Mouse (Mus musculus) ES-Bruce4 (cell line): ENCODE measurements around the gene Gm973. TPM values are rescaled to one million over a fixed set of nuclear protein-coding genes. Genes with fewer than 3 reads are reported as not detected.
"Not testable (repeated sequence)": the region's sequence is repeated elsewhere in the genome, so short reads cannot be mapped to it uniquely, and the experiment has no call there.

ENCODE experiments used
- H3K27ac ChIP-seq: 2 replicates; pipeline ENCODE4 v1.5.1; 2012; ENCODE audit warnings: low read length, inconsistent platforms; ENCODE audit not compliant: insufficient read depth
- H3K27me3 ChIP-seq: 2 replicates; pipeline ENCODE4 v1.6.1; 2012; ENCODE audit warnings: mild to moderate bottlenecking, low read length, inconsistent platforms; ENCODE audit not compliant: control insufficient read depth, poor library complexity, insufficient read depth, severe bottlenecking
- H3K36me3 ChIP-seq: 2 replicates; pipeline ENCODE4 v1.6.1; 2012; ENCODE audit warnings: inconsistent platforms, mild to moderate bottlenecking, low read length, moderate library complexity; ENCODE audit not compliant: control insufficient read depth, poor library complexity, insufficient read depth, severe bottlenecking
- H3K4me1 ChIP-seq: one replicate; pipeline ENCODE4 v1.8.1; 2011; ENCODE audit warnings: low read length; ENCODE audit not compliant: control insufficient read depth, insufficient read depth
- H3K4me3 ChIP-seq: 2 replicates; pipeline ENCODE4 v1.5.1; 2011; ENCODE audit warnings: low read depth, mild to moderate bottlenecking, low read length
- H3K9ac ChIP-seq: 2 replicates; pipeline ENCODE4 v1.6.1; 2012; ENCODE audit warnings: low read depth, mild to moderate bottlenecking, inconsistent platforms; ENCODE audit not compliant: poor library complexity, severe bottlenecking
- H3K9me3 ChIP-seq: replicated peaks from 2 replicates; pipeline ENCODE4 v1.6.1; 2012; ENCODE audit warnings: mild to moderate bottlenecking, low read length, inconsistent platforms; ENCODE audit not compliant: control insufficient read depth, poor library complexity, insufficient read depth, severe bottlenecking
- CTCF ChIP-seq: IDR thresholded peaks from one replicate; pipeline ENCODE4 v1.8.1; 2011; ENCODE audit warnings: low read depth, low read length
- EP300 ChIP-seq: IDR thresholded peaks from 2 replicates; pipeline ENCODE4 v1.6.1; 2011; ENCODE audit warnings: low read depth, low read length; ENCODE audit not compliant: insufficient read depth
- POLR2A ChIP-seq: IDR thresholded peaks from one replicate; pipeline ENCODE4 v1.8.1; 2011; ENCODE audit warnings: low read length; ENCODE audit not compliant: insufficient read depth
- polyA plus RNA-seq: library from polyadenylated mRNA; stranded (reverse); fragments of >200 nt; gene quantifications from 2 replicates; pipeline ENCODE4 v1.2.4, GENCODE M21; 2011; ENCODE audit warnings: low read depth; ENCODE audit not compliant: missing spikeins, insufficient read depth, insufficient read length

Gene Gm973
- polyA plus RNA-seq, 1 experiment = 2.4 TPM

DNA sequence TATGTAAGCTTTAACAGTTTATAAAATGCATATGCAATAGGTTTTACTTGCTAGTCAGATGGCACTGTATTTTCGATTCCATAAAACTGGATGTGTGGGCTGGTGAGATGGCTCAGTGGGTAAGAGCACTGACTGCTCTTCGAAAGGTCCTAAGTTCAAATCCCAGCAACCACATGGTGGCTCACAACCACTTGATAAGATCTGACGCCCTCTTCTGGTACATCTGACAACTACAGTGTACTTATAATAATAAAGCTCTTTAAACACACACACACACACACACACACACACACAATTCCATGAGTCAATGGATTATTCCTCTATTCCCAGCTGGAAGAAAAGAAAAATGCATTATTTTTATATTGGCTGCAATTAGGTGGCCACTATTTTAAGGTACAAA lies 122.3 kb downstream of the Gm973 start:
- H3K27ac ChIP-seq = no peak overlapping the region
- no peak overlapping the region for H3K4me3 ChIP-seq
- no peak overlapping the region for H3K9ac ChIP-seq
- no peaks in the 10 kb centered on the region for H3K27me3 ChIP-seq
- TF ChIP-seq EP300 (no peak), POLR2A (no peak), CTCF (no peak)
- no peaks in the 10 kb centered on the region for H3K9me3 ChIP-seq
- H3K36me3 ChIP-seq = peaks cover 10% of the 10 kb centered on the region
- no peaks in the 10 kb centered on the region for H3K4me1 ChIP-seq

DNA sequence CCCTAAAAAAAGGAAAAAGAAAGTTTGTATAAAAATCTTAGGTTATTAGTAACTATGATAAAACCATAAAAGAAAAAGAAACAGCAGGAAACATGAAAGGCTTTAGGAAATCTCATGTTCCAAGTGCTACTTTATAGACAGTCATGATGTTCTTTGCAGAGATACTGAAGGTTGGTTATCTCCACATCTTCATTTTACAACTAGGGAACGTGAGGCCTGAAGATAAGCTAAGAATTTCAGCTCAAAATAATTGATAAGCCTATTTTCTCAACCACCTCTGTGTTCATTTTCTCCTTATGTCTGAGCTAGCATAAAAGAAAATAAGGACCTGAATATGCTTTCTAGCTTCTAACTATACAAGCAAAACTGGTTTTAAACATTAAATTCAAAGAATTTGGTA lies 126.4 kb downstream of the Gm973 start:
- H3K9me3 ChIP-seq = no peaks in the 10 kb centered on the region
- no peaks in the 10 kb centered on the region for H3K27me3 ChIP-seq
- TF ChIP-seq POLR2A = no peak
- TF ChIP-seq CTCF = no peak
- TF ChIP-seq EP300 = no peak
- no peak overlapping the region for H3K27ac ChIP-seq
- H3K9ac ChIP-seq = no peak overlapping the region
- H3K4me3 ChIP-seq = no peak overlapping the region
- H3K4me1 ChIP-seq = no peaks in the 10 kb centered on the region
- peaks cover 17% of the 10 kb centered on the region for H3K36me3 ChIP-seq

DNA sequence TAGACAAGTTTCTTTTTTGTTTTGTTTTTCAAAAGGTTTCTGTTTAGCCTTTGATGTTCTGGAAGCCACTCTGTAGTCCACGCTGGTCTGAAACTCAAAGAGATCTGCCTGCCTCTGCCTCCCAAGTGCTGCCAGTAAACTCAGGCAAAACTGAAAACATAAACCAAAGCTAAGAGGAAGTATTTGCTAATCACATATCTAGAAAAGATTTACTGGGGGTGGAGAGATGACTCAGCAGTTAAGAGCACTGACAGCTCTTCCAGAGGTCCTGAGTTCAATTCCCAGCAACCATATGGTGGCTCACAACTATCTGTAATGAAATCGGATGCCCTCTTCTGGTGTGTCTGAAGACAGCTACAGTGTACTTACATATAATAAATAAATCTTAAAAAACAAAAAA lies 130.4 kb downstream of the Gm973 start:
- H3K4me3 ChIP-seq, H3K9ac ChIP-seq, H3K4me1 ChIP-seq, H3K27me3 ChIP-seq, H3K9me3 ChIP-seq, H3K27ac ChIP-seq: not testable (repeated sequence)
- peaks cover 27% of the 10 kb centered on the region for H3K36me3 ChIP-seq

DNA sequence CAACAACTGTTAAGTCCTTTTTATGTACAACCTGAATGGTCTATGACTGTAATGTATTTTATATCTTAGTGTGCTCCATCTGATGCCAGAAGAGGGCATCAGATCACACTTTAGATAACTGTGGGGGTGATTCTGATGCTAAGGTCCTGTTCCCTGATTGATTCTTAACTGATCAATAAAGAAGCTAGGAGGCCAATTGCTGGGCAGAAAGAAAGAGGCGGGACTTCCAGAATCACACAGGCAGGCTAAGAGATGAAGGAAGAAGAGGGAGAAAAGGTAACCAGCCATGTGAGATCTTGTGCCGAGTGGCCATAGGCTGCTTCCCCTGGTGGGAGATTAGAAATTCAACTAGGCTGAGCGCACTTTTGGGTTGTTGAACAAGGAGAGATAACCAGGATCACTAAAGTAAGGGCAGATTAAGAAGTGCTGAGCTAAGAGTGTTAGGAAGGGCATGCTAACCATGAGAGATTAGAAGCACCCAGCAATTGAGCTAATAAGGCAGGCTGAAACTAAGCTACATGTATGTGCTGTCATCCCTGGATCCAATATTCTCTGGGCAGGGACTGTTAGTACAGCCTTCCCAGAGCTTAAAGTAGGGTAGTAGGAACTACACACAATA lies 135.2 kb downstream of the Gm973 start:
- Histone ChIP-seq H3K4me1 (no peaks in the 10 kb centered on the region), H3K36me3 (peaks cover 35% of the 10 kb centered on the region), H3K27me3 (no peaks in the 10 kb centered on the region), H3K9me3 (no peaks in the 10 kb centered on the region), H3K27ac (no peak overlapping the region), H3K9ac (no peak overlapping the region), H3K4me3 (no peak overlapping the region)
- TF ChIP-seq CTCF (no peak), POLR2A (no peak), EP300 (no peak)

DNA sequence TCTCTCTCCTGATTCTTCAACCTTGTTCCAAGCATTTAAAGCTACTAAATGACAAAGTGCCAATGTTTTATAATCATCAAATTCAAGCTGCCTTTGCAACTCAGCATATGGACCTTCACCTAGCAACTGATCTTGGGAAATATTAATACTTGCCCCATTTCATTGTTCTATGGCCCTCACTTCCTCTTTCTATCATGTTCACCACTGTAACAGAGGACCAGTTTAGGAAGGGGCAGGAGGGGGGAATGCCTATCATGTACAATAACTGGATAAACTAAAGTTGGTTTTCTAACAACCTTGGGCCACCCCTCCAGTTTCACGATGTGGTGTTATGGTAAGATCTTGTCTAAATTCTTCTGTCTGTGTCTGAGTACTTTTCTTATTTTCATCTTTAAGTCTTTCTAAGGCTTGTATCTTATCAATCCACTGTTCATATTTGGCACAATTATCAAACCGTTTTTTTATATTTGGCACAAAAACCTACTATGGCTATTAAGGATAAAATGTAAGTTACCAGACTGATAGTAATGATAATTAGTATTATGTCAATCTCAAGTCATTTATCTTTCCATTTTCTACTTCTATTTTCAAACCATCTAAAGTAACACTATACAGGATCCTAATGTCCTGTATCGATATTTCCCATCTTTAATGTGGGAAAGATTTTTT lies 137.3 kb downstream of the Gm973 start:
- no peak overlapping the region for H3K9ac ChIP-seq
- H3K27ac ChIP-seq = no peak overlapping the region
- no peaks in the 10 kb centered on the region for H3K9me3 ChIP-seq
- peaks cover 34% of the 10 kb centered on the region for H3K36me3 ChIP-seq
- no peak overlapping the region for H3K4me3 ChIP-seq
- TF ChIP-seq POLR2A (no peak), EP300 (no peak), CTCF (no peak)
- H3K4me1 ChIP-seq = no peaks in the 10 kb centered on the region
- H3K27me3 ChIP-seq = no peaks in the 10 kb centered on the region

DNA sequence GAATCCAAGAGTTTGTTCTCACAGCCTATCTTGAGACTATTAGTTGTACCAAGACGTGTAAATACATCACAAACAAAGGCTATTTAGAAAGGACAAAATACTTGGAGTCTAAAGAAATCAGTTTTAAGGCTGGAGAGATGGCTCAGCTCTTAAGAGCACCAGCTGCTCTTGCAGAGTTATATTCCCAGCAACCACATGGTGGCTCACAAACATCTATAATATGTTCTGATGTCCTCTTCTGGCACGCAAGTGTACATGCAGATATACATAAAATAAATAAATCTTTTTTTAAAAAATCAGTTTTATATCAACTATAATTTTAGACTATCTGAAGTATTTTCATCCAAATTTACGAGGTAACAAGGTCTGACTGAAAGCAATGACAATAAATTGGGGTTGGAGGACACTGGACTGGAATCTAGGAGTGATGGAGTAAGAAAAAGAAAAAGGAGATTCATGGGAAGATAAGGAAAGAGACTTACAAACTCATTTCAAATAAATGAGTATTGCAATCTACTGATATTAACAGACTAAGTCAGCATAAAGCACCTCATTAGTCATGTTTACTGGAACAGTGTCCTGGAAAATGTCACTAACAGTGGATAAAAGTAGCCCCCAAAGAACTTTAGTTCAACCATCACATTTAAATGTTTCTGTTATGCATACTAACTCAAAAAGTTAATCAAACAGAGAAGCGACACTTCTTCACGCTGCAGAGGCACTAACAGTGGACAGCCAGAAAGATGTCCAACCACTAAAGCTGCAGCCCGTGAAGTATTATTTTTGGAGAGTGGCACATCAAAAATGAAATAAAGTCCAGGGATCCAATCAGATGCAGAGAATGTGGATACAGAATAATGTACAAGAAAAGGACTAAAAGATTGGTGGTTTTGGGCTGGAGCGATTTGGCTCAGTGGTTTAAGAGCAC lies 140.4 kb downstream of the Gm973 start:
- H3K9me3 ChIP-seq = no peaks in the 10 kb centered on the region
- no peaks in the 10 kb centered on the region for H3K4me1 ChIP-seq
- no peaks in the 10 kb centered on the region for H3K27me3 ChIP-seq
- peaks cover 23% of the 10 kb centered on the region for H3K36me3 ChIP-seq
- TF ChIP-seq POLR2A = no peak
- TF ChIP-seq CTCF = no peak
- TF ChIP-seq EP300 = no peak
- no peak overlapping the region for H3K4me3 ChIP-seq
- no peak overlapping the region for H3K9ac ChIP-seq
- H3K27ac ChIP-seq = no peak overlapping the region
